Mouse (Mus musculus) heart, postnatal 4 days (tissue): ENCODE measurements around the gene Slc6a6. TPM values are rescaled to one million over a fixed set of nuclear protein-coding genes. Genes with fewer than 3 reads are reported as not detected.

Experiments used
- DNase-seq: peaks from one replicate; pipeline ENCODE4 v3.0.0; 2021
- total RNA-seq, 2 experiments: library from RNA; stranded (reverse); gene quantifications; 2 replicates each; pipeline ENCODE4 v1.2.3; 2021

Slc6a6 gene
- total RNA-seq, 2 experiments from 2014 or later = 142 to 158 TPM

DNA sequence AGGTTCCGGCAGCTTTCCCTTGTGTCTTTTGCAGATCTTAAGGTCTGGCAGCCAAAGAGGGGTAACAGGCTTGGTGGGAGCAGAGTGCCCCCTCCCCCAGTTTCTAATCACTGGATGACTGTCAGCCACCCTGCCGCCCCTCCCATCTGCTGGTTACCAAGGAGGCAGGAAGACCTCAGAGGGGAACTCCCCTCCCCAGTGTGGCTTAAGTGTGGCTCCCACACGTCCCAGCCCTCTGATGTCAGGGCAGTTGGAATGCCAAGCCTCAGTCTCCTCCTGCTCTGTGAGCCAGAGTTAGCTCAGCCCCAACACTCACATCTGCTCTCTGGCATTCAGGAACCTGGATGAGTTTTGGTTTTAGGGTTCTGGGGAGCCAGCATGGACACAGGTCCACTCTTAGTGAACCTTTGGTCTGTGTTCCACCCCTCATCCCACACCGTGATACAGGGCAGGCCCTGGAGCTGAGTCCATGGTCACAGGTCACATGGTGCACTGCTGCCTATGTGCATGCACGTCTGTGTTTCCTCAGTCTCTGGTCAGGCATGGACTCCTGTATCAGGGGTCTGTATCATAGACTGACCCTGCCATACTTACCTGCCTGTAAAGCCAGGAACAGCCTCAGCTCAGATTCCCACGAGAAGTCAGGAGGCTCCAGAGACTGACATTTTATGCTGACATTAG is 45.2 kb downstream of the Slc6a6 start:
- DNase-seq = peak; percentile 36

DNA sequence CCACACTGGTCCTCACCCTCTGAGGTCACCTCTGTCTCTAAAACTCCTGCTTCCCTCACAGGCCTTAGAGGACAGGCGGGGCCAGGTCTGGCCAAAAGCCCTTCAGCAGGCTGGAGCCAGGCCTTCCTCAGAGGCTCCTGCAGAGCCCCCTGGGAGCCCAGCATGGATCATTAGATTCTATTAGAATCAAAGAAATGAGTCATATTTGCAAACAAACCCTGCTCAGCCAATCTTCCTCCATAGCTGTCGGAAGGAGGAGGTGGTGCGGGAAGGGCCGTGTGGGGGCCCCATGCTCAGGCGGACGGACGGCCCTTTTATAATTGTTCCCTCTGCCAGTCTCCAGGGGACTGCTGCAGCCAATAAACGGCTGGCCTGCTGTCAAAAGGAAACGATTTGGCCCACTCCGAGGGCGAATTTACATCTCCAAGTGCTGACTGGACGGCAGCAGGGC is 45.8 kb downstream of the Slc6a6 start:
- DNase-seq = peak; percentile 89

DNA sequence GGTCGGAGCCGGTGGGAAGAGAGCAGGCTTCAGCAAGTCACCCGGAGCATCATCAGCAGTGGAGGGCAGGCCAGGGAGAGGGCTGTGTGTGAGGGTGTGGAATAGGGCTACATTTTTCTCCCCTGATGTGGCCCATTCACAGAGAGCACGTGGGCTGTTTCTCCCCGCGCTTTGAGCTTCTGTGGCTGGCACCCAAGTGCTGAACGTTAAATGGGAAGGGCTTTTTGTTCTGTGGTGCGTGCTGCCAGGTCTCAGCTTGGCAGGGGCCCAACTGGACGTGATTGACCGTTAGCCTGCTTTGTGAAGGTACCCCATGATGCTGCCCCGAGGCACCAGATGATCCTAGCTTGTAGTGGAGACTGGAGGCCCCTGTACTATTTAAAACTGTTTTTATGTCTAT is 48.3 kb downstream of the Slc6a6 start:
- DNase-seq = peak; percentile 58

DNA sequence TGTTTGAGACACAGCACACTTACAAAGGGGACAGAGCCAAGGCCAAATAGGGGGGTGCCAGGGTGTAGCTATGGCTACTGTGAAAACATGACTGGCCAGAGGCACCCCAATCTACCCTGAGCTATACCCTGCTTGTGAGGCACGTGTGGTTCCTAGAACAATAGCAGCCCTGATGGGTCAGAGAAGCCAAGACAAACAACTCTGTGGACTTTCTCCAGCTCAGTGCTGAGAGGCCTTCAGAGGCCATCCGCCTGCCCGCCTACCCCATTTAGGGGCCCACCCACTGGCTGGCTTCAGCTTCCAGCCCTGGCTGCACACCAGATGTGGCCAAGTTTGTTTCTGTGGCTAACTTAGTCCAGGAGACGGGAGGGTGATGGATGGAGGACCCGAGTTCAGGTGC is 52.6 kb downstream of the Slc6a6 start:
- DNase-seq = peak; percentile 74

DNA sequence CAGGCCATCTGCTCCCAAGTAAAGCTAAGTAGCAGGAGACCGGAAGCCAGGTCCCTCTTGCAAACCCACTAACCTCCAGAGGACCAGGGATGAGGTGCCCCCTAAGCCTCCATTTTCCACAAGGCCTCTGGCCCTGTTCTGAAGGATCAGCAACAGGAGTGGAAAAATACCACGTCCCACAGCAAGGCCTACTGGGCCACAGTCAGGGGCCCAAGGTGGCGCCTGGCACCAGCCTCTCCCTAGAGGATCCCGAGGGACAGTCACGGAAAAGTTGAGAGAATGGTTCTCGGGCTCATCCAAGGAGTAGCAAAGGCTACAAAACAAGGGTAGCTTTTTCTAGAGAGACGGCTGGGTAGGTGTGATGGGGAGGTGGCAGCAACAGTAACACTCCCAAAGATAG is 53.6 kb downstream of the Slc6a6 start:
- DNase-seq = no peak

DNA sequence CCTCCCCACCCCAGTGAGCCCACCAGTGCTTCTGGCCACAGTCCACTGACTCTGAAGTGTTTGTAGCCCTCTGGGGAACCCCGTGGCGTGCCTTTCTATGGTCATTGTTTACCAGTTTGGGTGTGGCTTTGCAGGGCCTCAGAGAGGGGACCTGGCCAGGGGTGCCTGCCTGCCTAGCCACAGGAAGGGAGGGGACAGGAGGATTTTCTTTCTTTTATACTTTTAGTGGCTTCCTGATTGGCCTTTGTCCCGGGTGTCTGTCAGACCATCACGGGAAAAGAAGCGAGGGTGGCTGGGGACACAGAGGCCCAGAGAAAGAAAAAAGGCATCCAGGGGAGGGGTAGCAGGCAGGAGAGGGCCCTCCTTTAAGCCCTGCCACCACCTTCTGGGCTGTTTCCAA is 54.2 kb downstream of the Slc6a6 start:
- peak; percentile 44 for DNase-seq

DNA sequence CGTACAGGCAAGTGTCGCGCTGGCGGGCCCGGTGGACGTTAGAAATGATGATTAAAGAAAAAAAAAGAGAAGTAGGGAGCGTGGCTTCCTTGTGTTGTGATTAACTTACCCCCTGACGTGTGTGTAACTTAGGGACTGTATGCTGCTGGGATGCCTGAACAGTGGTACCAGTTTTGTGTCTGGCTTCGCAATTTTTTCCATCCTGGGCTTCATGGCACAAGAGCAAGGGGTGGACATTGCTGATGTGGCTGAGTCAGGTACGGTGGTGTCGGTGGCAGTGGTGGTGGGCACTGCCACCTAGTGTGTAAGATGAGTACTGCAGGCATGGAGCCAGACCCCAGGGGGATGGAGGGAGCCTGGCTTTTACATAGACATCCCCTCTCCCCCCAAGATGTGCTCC is 57.2 kb downstream of the Slc6a6 start:
- peak; percentile 82 for DNase-seq

DNA sequence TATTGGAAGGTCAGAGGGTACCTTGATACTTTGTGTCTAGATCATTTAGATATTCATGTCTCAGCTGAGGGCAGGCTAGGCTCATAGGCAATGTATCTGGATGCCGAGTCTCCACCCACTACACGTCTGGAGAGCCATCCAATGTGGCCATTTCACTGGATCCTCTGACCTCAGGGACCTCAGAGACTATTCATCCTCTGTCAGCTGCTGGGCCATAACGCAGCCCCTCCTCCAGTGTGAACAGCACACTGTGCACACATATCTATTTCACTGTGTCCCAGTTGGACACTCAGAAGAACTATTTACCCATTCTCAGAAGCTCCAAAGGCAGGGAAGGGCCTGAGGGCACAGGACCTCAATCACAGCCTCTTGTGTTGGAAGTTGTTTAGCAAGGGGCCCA is 58.6 kb downstream of the Slc6a6 start:
- no peak for DNase-seq

DNA sequence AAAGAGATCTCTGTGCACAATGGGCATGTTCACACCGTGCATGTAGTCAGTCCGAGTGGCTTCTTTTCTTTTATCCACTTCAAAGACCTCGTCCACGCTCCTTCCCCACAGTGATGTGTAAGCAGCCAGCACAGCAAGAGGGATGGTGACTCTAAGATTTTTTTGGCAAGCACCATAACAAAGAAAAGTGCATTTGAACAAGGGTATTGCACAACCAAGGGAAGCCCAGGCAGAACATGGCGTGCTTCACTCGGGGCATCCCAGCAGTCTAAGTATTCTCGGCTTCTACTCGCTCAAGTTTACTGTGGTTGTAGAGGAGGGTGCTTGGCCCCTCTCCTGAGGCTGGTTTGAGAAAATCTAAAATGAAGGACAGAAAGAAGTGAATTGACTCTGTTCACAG is 59.1 kb downstream of the Slc6a6 start:
- DNase-seq = no peak

DNA sequence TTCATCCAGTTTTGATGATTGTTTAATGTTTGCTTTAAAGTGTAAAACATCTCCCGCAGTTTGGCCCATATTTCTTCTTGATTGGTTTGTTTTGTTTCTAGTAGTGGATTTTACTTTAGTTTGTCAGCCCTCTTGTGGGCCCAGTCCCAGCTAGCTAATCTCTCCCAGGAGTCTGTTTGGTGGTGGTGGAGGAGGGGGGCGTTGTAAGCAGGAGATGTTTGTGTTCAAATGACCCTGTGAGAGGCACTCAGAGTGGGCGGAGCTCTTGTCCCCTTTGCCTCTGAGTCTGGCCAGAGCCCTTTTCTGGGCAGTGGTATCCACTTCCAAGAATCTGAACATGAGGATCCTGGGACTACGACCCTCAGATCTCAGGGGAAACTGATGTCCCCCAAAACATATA is 60.0 kb downstream of the Slc6a6 start:
- DNase-seq = no peak

DNA sequence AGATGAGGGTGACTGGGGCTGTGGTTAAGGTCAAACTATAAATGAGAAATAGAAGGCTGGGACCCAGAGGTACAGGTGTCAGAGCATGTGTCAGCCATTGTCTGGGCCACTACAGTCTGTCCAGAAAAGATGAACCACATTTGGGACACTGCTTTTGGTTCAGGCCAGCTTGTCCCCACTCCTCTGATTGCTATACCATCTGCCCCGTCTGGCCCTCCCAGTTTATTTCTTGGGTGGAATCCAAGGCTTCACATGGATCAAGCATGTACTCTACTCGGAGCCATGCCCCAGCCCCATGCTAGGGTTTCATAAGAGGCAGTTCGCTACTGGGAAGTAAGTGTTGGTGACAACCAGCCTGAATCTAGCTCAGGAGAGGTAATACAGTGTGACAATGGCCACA is 61.4 kb downstream of the Slc6a6 start:
- DNase-seq = no peak

DNA sequence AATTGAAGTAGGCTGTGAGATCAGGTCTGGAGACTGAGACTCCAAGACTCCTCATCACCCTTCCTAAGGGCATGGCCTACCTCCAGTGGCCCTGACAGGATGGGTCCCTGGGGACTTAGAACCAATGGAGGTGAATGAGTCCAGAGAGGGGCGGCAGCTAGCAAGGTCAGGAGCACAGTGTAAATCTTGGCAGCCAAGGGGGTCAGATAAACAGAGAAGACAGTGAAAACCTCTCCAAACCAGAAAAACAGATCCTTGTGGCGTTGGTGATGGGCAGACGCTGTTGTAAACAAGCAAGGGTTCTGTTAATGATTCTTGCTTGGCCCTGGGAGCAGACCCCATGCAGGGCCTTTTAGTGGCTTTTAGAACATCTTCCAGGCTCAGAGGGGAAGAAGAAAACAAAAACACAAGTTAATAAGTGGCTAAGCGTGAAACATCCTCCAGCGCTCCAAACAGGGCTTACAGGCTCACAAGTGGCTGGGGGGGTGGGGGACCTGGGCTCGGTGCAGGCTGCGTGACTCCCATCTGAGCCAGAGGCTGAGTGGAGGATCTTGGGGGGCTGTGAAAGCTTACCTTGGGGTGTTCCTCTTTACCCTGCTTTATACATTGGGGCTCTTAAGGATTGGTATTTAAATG is 62.2 kb downstream of the Slc6a6 start:
- DNase-seq = no peak

DNA sequence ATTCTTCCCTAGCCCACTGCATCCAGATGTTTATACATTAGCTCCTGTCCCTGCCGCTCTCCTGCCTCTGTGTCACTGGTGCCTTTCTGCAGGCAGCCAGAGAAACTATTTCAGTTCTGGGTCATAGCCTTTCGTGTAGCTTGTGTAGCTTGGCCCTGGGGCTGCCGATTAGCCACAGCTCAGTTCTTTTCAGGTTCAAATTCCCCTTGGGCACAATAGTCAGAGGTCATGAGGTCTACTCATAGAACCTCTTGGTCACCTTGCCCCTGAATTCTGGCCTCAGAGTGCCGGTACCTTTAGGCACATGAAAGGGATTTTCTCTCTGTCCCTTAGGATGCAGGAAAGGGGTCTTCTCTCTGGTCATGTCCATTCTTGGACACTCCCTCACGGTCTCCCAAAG is 62.9 kb downstream of the Slc6a6 start:
- no peak for DNase-seq

DNA sequence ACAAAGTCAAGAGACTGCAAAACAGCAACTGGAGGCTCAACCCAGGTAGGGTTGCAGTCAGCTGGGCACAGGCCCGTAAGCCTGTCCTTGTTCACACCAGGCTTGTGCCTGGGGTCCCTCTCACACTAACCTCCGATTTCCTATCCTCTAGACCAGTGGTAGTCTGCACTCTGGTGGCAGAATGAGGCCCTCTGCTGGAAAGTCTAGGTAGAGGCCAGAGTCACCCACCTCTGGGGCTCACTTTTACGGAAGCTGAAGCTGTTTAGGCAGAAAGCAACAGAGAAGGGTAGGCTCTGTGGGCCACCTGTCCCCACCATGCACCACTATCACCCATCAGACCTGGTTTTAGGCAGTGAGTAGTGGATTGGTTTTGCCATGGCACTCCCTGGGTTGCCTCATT is 67.1 kb downstream of the Slc6a6 start:
- peak; percentile 53 for DNase-seq

DNA sequence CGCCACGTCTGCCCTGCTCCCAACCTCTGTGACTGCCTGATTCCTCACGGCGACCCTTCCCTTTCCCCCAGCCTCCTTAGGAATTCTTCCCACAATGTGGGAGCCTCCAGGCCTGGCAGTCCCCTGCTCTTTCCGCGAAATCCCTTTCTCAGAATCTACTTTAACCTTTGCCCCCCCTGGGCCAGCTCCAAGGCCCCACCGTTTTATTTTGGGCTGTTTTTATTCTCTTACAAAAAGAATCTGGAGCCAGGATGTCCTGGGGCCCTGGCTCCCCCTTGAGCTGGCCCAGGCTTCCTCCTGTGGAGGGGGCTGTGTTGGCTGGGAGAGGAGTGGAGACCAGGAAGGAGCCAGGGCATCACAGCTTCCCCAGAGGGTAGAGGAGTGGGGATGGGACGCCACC is 69.0 kb downstream of the Slc6a6 start:
- DNase-seq = peak; percentile 61

DNA sequence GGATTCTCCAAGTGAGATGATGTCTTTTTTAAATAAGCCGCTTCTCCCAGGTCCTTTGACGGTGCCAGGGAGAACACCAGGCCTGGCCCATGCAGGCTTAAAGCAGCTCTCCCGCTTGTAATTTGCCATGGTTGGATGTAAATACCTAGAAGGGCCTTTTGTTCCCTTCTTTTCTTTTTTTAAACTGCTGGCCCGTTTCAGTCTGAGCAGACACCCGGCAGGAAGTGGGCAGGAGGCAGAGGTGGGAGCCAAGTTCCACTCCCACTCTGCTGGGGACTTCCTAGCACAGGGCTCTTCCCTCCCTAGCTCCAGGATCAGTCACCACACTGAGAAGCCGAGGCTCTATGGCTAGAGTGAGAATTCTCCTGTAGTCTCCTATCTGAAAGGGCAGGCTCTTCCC is 70.2 kb downstream of the Slc6a6 start:
- DNase-seq = no peak

DNA sequence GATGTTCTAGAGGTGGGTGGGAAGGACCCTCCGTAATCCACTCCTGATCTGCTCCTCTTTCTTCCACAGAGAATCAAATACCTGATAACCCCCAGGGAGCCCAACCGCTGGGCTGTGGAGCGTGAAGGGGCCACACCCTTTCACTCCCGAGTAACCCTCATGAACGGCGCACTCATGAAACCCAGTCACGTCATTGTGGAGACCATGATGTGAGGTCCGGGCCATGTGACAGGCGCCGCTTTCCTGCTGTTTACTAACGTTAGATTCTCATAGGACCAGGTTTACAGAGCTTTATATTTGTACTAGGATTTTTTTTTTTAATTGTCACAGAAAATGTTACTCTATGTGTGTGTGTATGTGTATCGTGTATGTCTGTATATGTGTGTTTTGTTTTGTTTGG is 71.0 kb downstream of the Slc6a6 start:
- DNase-seq = no peak

DNA sequence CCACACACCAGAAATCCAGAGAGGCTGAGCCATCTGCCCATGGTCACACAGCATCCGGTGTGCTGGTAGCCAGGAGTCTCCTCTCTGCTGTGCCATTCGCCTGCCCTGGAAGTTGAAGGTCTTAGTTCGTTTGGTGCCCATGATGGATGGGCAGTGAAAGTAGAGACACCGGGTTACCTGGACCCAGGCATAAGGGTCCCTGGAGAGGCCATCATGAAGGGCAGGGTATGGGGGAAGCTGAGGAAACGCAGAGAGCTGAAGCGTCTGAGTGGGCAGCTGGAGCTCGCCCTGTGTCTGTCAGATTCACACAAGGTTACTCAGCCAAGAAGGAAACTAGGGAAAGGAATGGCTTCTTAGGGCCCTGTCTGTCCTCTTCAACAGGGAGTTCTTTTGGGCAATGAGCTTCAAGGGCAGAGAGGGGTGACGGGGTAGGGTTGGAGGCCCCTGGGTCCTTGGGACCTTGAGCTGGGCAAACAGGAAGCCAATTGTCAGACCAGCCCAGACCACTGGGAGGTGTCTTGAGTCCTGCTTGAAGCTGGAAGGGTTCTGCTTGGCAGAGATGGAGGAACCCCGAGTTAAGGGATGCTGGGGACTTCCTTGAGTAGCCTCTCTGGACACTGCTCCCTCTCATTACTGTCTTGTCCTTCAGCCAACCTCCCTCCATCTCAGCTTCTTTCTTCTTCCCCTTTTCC is 78.3 kb downstream of the Slc6a6 start:
- no peak for DNase-seq

DNA sequence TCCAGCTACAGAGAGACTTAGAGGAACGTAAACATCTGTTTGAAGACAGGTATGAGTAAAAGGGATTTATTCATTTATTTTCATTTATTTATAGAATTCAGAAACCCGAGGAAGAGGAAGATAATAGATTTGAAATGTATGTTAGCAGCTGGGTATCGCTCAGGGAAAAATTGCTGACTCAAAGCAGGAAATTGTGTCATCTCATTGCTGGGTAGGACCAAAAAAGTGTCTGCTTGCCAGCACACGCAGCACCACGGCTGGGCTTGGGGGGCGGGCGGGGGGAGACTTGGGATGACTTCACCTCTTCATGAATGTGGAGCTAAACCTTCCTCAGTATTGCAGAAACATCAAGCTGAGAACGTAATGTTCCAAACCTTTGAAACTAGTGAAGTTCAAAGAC is 83.7 kb downstream of the Slc6a6 start:
- DNase-seq = no peak

DNA sequence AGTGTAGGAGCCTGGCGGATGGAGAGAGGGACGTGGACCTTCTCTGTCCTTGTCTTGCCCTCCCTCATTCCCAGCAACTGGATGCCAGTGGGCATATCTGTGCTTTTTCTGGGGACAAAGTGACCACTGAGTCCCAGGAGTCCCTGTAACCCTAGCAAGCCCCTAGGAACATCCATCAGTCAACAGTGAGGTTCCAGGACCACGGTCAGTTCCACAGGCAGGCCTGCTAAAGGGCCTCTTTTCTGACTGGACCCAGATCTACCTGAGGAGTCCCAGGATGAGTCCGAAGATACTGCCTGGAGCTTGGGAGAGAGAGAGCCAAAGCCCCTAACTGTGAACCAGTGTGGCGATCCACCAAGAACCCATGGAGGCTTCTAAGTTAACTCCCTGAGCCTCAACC is 90.1 kb downstream of the Slc6a6 start:
- no peak for DNase-seq

DNA sequence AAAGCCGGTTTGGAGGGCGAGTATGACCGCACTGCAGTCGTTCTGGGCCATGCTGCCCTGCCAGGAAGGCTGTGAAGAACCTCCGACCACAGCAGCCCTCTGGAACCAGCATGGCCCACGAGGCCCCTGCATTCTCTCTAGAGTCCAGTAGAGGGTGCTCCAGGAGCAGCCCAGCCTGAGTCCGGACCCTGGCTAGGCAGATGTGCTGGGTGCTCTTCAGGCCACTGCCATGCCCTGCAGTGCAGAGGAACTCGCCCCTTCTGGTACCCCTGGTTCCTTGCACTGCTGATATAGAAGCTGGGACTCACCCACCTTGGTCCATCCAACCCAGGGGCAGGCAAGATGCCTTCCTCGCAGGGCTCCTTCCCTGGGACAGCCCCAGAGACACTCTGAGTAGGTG is 92.7 kb downstream of the Slc6a6 start:
- DNase-seq = peak; percentile 81

DNA sequence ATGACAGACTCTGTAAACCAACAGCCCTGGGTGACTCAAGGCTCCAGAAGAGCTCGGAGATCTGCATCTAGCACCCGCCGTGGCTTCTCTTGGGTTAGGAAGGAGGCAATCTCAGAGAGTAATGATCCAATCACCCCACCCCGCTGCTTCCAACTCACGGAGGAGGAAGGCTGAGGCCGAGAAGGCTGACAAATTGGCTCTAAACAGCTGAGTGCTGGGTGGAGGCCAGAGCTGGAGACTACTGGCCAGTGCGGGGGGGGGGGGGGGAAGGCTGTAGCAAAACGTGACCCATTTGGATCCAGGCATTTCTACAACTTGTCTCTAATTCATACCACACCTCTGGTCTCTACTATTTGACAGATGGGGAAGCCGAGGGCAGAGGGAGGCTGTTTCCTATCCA is 95.4 kb downstream of the Slc6a6 start:
- DNase-seq = no peak

DNA sequence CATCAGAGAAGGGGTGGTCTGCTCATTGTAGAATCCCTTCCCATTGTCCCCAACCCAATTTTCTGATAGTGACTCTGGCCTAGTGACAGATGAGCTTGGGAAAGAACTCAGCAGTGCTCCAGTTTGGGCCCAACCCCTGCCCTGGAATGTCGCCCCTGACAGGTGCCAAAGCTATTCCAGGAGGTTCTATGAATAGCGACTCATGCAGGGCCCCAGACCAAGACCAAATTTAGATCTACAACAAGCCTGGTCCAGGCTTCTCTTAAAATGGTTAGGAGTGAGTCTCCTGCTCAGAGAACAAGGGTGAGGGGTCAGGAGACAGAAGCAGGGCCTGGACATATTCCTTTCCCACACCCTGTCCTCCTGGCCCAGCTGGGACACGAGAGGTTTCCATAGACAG is 101.2 kb downstream of the Slc6a6 start:
- peak; percentile 79 for DNase-seq

DNA sequence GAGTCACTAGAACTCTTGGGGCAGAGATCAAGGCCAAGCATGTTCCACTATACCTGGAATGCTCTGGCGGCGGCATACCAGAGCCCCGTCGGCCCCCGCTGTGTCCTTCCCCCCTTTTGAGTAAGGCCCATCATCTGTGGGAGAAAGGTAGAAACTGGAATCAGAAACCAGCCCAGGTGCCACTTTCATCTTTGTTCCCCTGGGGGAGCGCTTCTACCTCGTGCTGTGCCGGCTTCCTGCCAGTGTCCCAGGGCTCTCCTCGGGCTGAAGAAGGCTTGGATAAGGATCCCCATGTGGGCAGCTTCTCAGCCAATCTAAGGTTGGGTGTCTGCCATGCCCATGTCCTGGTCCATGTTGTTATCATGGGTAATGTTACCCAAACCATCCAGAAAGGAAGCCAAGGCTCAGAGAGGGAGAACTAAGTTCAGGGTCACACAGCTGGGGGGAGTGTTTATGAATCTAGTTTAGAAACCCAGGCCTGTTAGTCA is 104.5 kb downstream of the Slc6a6 start:
- DNase-seq = no peak
